Mouse (Mus musculus) kidney, adult 2 months (tissue): ENCODE results near the gene Madd.

ENCODE experiments used
- CTCF ChIP-seq: fragments of 200-500 bp; conservative IDR thresholded peaks from 2 replicates; pipeline ENCODE4 v1.5.1; 2011; ENCODE audit warnings: low read depth, mild to moderate bottlenecking, control low read depth, low read length, moderate library complexity, mixed read lengths; ENCODE audit not compliant: insufficient read depth, insufficient read length
- POLR2A ChIP-seq: fragments of 200-500 bp; IDR thresholded peaks from one replicate; pipeline ENCODE4 v1.6.1; 2011; ENCODE audit warnings: low read depth, low read length, control low read depth

- TF ChIP-seq CTCF (no peak), POLR2A (no peak)
These were observed 26.5 kb downstream of the Madd start for GRCm38 (mm10) chr2:91157002-91157752.
